Mouse (Mus musculus): ENCODE results near the gene Tenm2.

The Tenm2 gene

GRCm38 (mm10) chr11:37235914-37236600 is at the start of gene Tenm2:
Gene Tenm2, minus strand, starts transcription at chr11:37235964.
- DNase-seq (ENCODE audit: low spot score) = no peak

- DNase-seq (ENCODE audit: low spot score) = no peak
These were observed 49.4 kb upstream of the Tenm2 start for GRCm38 (mm10) chr11:37285186-37285585.

- DNase-seq (ENCODE audit: low spot score) = no peak
These were observed 13.0 kb upstream of the Tenm2 start for GRCm38 (mm10) chr11:37248796-37249195.

- no peak for DNase-seq (ENCODE audit: low spot score)
These were observed 1.4 kb upstream of the Tenm2 start for GRCm38 (mm10) chr11:37237096-37237725.

- no peak for DNase-seq (ENCODE audit: low spot score)
These were observed 878 bp upstream of the Tenm2 start for GRCm38 (mm10) chr11:37236601-37237083.

- no peak for DNase-seq (ENCODE audit: low spot score)
These were observed 556 bp downstream of the Tenm2 start for GRCm38 (mm10) chr11:37235021-37235795.

GRCm38 (mm10) chr11:37227404-37227803 is 8.4 kb downstream of the Tenm2 start:
- DNase-seq (ENCODE audit: low spot score) = no peak

GRCm38 (mm10) chr11:37226943-37227342 is 8.8 kb downstream of the Tenm2 start:
- DNase-seq (ENCODE audit: low spot score) = no peak

- no peak for DNase-seq (ENCODE audit: low spot score)
These were observed 13.0 kb downstream of the Tenm2 start for GRCm38 (mm10) chr11:37222737-37223136.

GRCm38 (mm10) chr11:37222056-37222455 is 13.7 kb downstream of the Tenm2 start:
- no peak for DNase-seq (ENCODE audit: low spot score)

- DNase-seq (ENCODE audit: low spot score) = no peak
These were observed 14.8 kb downstream of the Tenm2 start for GRCm38 (mm10) chr11:37220921-37221320.

- no peak for DNase-seq (ENCODE audit: low spot score)
These were observed 49.6 kb downstream of the Tenm2 start for GRCm38 (mm10) chr11:37186132-37186531.

- no peak for DNase-seq (ENCODE audit: low spot score)
These were observed 58.3 kb downstream of the Tenm2 start for GRCm38 (mm10) chr11:37177426-37177825.

GRCm38 (mm10) chr11:37153933-37154880 is 81.6 kb downstream of the Tenm2 start:
- no peak for DNase-seq (ENCODE audit: low spot score)

- no peak for DNase-seq (ENCODE audit: low spot score)
These were observed 82.4 kb downstream of the Tenm2 start for GRCm38 (mm10) chr11:37153382-37153781.

- DNase-seq (ENCODE audit: low spot score) = no peak
These were observed 85.8 kb downstream of the Tenm2 start for GRCm38 (mm10) chr11:37150011-37150410.

- DNase-seq (ENCODE audit: low spot score) = no peak
These were observed 91.8 kb downstream of the Tenm2 start for GRCm38 (mm10) chr11:37143996-37144395.

GRCm38 (mm10) chr11:37143478-37143877 is 92.3 kb downstream of the Tenm2 start:
- no peak for DNase-seq (ENCODE audit: low spot score)

- no peak for DNase-seq (ENCODE audit: low spot score)
These were observed 106.9 kb downstream of the Tenm2 start for GRCm38 (mm10) chr11:37128893-37129292.

- DNase-seq (ENCODE audit: low spot score) = no peak
These were observed 117.7 kb downstream of the Tenm2 start for GRCm38 (mm10) chr11:37118058-37118457.

- no peak for DNase-seq (ENCODE audit: low spot score)
These were observed 120.6 kb downstream of the Tenm2 start for GRCm38 (mm10) chr11:37115188-37115587.

- DNase-seq (ENCODE audit: low spot score) = no peak
These were observed 128.7 kb downstream of the Tenm2 start for GRCm38 (mm10) chr11:37107069-37107468.
